Mouse (Mus musculus) megakaryocyte progenitor cell, adult 5-6 weeks (primary cell): Measurements from ENCODE around the gene Gm12184. TPM values are rescaled to one million over a fixed set of nuclear protein-coding genes. Genes with fewer than 3 reads are reported as not detected.

Experiments
- ATAC-seq: replicated peaks from 2 replicates; pipeline ENCODE4 v1.8.0; 2016; ENCODE audit warnings: mild to moderate bottlenecking, moderate TSS enrichment, inconsistent platforms; ENCODE audit not compliant: poor library complexity
- total RNA-seq, 2 experiments: library from RNA; stranded (forward) in 1 of 2; stranded (reverse) in 1 of 2; fragments of 157-497, 149-512 nt in 1 of 2; fragments of 200-1000 nt in 1 of 2; gene quantifications; 2 replicates each; pipeline versions ENCODE4 v1.2.3 to v1.2.4; 2015 to 2017

The Gm12184 gene
- total RNA-seq, 2 experiments from 2014 or later = 6.8 to 14.6 TPM

- ATAC-seq = no peak
Observed at GRCm38 (mm10) chr11:48850240-48850639, 23.8 kb upstream of the Gm12184 start.

GRCm38 (mm10) chr11:48846881-48847280 lies 20.4 kb upstream of the Gm12184 start:
- no peak for ATAC-seq

- 0 out of 2 replicates have a peak, but pooled peaks have one; percentile 32 for ATAC-seq
Observed at GRCm38 (mm10) chr11:48846362-48846761, 19.9 kb upstream of the Gm12184 start.

- no peak for ATAC-seq
Observed at GRCm38 (mm10) chr11:48845244-48845815, 18.9 kb upstream of the Gm12184 start.

GRCm38 (mm10) chr11:48844309-48844708 lies 17.9 kb upstream of the Gm12184 start:
- no peak for ATAC-seq

GRCm38 (mm10) chr11:48843202-48843601 lies 16.7 kb upstream of the Gm12184 start:
- ATAC-seq = no peak

GRCm38 (mm10) chr11:48842378-48842792 lies 15.9 kb upstream of the Gm12184 start:
- no peak for ATAC-seq

GRCm38 (mm10) chr11:48841213-48841612 lies 14.8 kb upstream of the Gm12184 start:
- no peak for ATAC-seq

- ATAC-seq = no peak
Observed at GRCm38 (mm10) chr11:48840805-48841204, 14.3 kb upstream of the Gm12184 start.

GRCm38 (mm10) chr11:48838879-48839680 lies 12.6 kb upstream of the Gm12184 start:
- no peak for ATAC-seq

GRCm38 (mm10) chr11:48838181-48838797 lies 11.8 kb upstream of the Gm12184 start:
- peak; percentile 51 for ATAC-seq

GRCm38 (mm10) chr11:48837310-48838180 lies 11.1 kb upstream of the Gm12184 start:
- 0 out of 2 replicates have a peak, but pooled peaks have one; percentile 10 for ATAC-seq

- no peak for ATAC-seq
Observed at GRCm38 (mm10) chr11:48836990-48837309, 10.5 kb upstream of the Gm12184 start.

GRCm38 (mm10) chr11:48835923-48836322 lies 9.5 kb upstream of the Gm12184 start:
- no peak for ATAC-seq

- peak; percentile 62 for ATAC-seq
Observed at GRCm38 (mm10) chr11:48833731-48834639, 7.5 kb upstream of the Gm12184 start.

- peak; percentile 24; the same call in 1 of the 2 replicates for ATAC-seq
Observed at GRCm38 (mm10) chr11:48833078-48833730, 6.7 kb upstream of the Gm12184 start.

GRCm38 (mm10) chr11:48831273-48831672 lies 4.8 kb upstream of the Gm12184 start:
- ATAC-seq = no peak

GRCm38 (mm10) chr11:48830279-48830678 lies 3.8 kb upstream of the Gm12184 start:
- no peak for ATAC-seq

GRCm38 (mm10) chr11:48827926-48828325 lies 1.5 kb upstream of the Gm12184 start:
- no peak for ATAC-seq

- ATAC-seq = no peak
Observed at GRCm38 (mm10) chr11:48826752-48827096, 269 bp upstream of the Gm12184 start.
